28 mouse cellular contexts compared by ENCODE assay signal in the genomic region with DNA sequence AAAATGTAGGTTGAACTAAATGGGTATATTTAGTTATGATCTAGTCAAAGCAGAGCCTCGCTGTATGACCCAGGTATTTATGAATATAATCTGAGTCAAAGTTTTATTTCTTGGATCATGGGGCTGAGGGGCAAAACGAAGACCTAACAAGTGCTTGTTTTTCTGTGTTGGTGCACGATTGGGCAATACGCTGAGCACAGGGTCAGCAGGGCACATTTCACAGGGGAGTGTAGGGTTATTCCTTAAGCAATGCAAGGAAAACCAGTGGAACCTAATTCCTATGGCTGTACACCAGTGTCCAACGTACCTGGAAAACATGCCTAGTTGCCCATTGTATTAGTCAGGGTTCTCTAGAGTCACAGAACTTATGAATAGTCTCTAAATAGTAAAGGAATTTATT. TPM values are rescaled to one million over a fixed set of nuclear protein-coding genes. Genes with fewer than 3 reads are reported as not detected.
DNase-seq lines count a peak whose midpoint lies in the region; ATAC-seq lines count a peak whose summit lies in the region.
"Had no signal": no experiment of that assay in that cellular context is flagged by ENCODE, and none has a peak within 500 bp of the region (broad histone marks: within the 10 kb centered on the region; RNA-seq: fewer than 3 reads in every experiment).

No protein-coding gene starts in this region.

- DNase-seq in heart, adult 11 months = peak; percentile 34
- DNase-seq in heart, adult 9 months (ENCODE audit: low spot score in 2 of 2) = no peak
- no peak for DNase-seq in liver, embryonic 11.5 days (ENCODE audit: low spot score)
- DNase-seq: adrenal gland, adult 2 months; adrenal gland, postnatal 10 days; adrenal gland, postnatal 25 days; B cell, adult 2 months; cerebellum, adult 11 months; cerebellum, adult 18-20 months; cerebellum, adult 8-10 months; cerebellum, adult 9-11 months; cerebellum, postnatal 14 days; cerebellum, postnatal 36 days; embryo, embryonic 11 days; forebrain, postnatal 0 days had no signal

- H3K4me3 ChIP-seq in liver, embryonic 12.5 days = no peak overlapping the region
- no peak overlapping the region for H3K4me3 ChIP-seq in liver, embryonic 11.5 days (ENCODE audit: low read depth, low read length)
- no peak overlapping the region for H3K4me3 ChIP-seq in forebrain, embryonic 15.5 days
- H3K4me3 ChIP-seq: embryonic facial prominence, embryonic 13.5 days; embryonic facial prominence, embryonic 15.5 days; erythroblast, embryonic 14.5 days; forebrain, embryonic 10.5 days; forebrain, embryonic 12.5 days had no signal

- no peaks in the 10 kb centered on the region for H3K9me3 ChIP-seq in liver, embryonic 12.5 days (replicated peaks)
- H3K9me3 ChIP-seq in liver, embryonic 11.5 days (ENCODE audit: control insufficient read depth, low read length) = no peaks in the 10 kb centered on the region
- H3K9me3 ChIP-seq in forebrain, embryonic 15.5 days = no peaks in the 10 kb centered on the region
- H3K9me3 ChIP-seq: embryonic facial prominence, embryonic 13.5 days; embryonic facial prominence, embryonic 15.5 days; forebrain, embryonic 10.5 days; forebrain, embryonic 12.5 days; G1E had no signal

- peaks cover 45% of the 10 kb centered on the region for H3K4me1 ChIP-seq in liver, embryonic 12.5 days
- peaks cover 6% of the 10 kb centered on the region for H3K4me1 ChIP-seq in liver, embryonic 11.5 days (replicated peaks; ENCODE audit: control insufficient read depth, insufficient read depth, low read length)
- no peaks in the 10 kb centered on the region for H3K4me1 ChIP-seq in forebrain, embryonic 15.5 days
- H3K4me1 ChIP-seq: embryonic facial prominence, embryonic 13.5 days; embryonic facial prominence, embryonic 15.5 days; forebrain, embryonic 10.5 days; forebrain, embryonic 12.5 days had no signal

- no peak for ATAC-seq in liver, embryonic 12.5 days
- no peak for ATAC-seq in liver, embryonic 11.5 days (replicated peaks; ENCODE audit: low FRiP score)
- ATAC-seq in forebrain, embryonic 15.5 days (replicated peaks) = no peak
- ATAC-seq: activated CD4-positive, CD25-positive, alpha-beta regulatory T cell, adult 4 months; CD4-positive, CD25-positive, alpha-beta regulatory T cell, adult 4 months; forebrain, embryonic 14.5 days; forebrain, postnatal 0 days; Patski had no signal

- H3K27ac ChIP-seq in liver, embryonic 12.5 days = 0 out of 2 replicates have a peak overlapping the region, but pooled peaks have one; percentile 8
- no peak overlapping the region for H3K27ac ChIP-seq in liver, embryonic 11.5 days (ENCODE audit: low read depth, low read length)
- H3K27ac ChIP-seq in forebrain, embryonic 15.5 days (replicated peaks) = no peak overlapping the region
- H3K27ac ChIP-seq: embryonic facial prominence, embryonic 13.5 days; embryonic facial prominence, embryonic 15.5 days; forebrain, embryonic 10.5 days; forebrain, embryonic 12.5 days had no signal

- H3K9ac ChIP-seq in liver, embryonic 12.5 days = no peak overlapping the region
- no peak overlapping the region for H3K9ac ChIP-seq in liver, embryonic 11.5 days (ENCODE audit: low read depth, low read length)
- no peak overlapping the region for H3K9ac ChIP-seq in forebrain, embryonic 15.5 days (replicated peaks)
- H3K9ac ChIP-seq: embryonic facial prominence, embryonic 13.5 days; embryonic facial prominence, embryonic 15.5 days; forebrain, embryonic 12.5 days; forebrain, postnatal 0 days had no signal

- no peaks in the 10 kb centered on the region for H3K36me3 ChIP-seq in liver, embryonic 12.5 days
- H3K36me3 ChIP-seq in liver, embryonic 11.5 days (ENCODE audit: control insufficient read depth, insufficient read depth, low read length) = no peaks in the 10 kb centered on the region
- no peaks in the 10 kb centered on the region for H3K36me3 ChIP-seq in forebrain, embryonic 15.5 days
- H3K36me3 ChIP-seq: embryonic facial prominence, embryonic 13.5 days; embryonic facial prominence, embryonic 15.5 days; forebrain, embryonic 10.5 days; forebrain, embryonic 12.5 days; G1E had no signal

- no peak overlapping the region for H3K4me2 ChIP-seq in liver, embryonic 12.5 days
- H3K4me2 ChIP-seq in liver, embryonic 11.5 days = no peak overlapping the region
- no peak overlapping the region for H3K4me2 ChIP-seq in forebrain, embryonic 15.5 days (replicated peaks)
- H3K4me2 ChIP-seq: embryonic facial prominence, embryonic 13.5 days; embryonic facial prominence, embryonic 15.5 days; forebrain, embryonic 12.5 days had no signal

- no peaks in the 10 kb centered on the region for H3K27me3 ChIP-seq in liver, embryonic 12.5 days (replicated peaks)
- no peaks in the 10 kb centered on the region for H3K27me3 ChIP-seq in liver, embryonic 11.5 days (replicated peaks; ENCODE audit: control insufficient read depth, insufficient read depth, low read length)
- no peaks in the 10 kb centered on the region for H3K27me3 ChIP-seq in forebrain, embryonic 15.5 days
- H3K27me3 ChIP-seq: CH12.LX; embryonic facial prominence, embryonic 13.5 days; embryonic facial prominence, embryonic 15.5 days; forebrain, embryonic 12.5 days had no signal

- 74% methylated on average over 5 of the region's 5 CpGs for WGBS in liver, embryonic 12.5 days (ENCODE audit: insufficient replicate concordance)
- WGBS in liver, embryonic 11.5 days = 86% methylated on average over 5 of the region's 5 CpGs
- 92% methylated on average over 5 of the region's 5 CpGs for WGBS in forebrain, embryonic 15.5 days

RNA-seq across cellular contexts. Expression of a gene that starts 12.6 kb away (rescaled TPM):
- polyA plus RNA-seq in liver, embryonic 12.5 days (2016; fragmentation: Nextera tagmentation; extraction: Ambion mirVana) = 308 and 327 TPM in 2 replicates
- 261 and 281 TPM in 2 replicates for polyA plus RNA-seq in liver, embryonic 11.5 days (2014; fragmentation: Nextera tagmentation; extraction: Ambion mirVana)
- 123 and 128 TPM in 2 replicates for polyA plus RNA-seq in forebrain, embryonic 15.5 days (2015; fragmentation: Nextera tagmentation; extraction: Ambion mirVana)
